Mouse (Mus musculus) neural tube, embryonic 12.5 days (tissue): ENCODE data around the gene Lyrm7. TPM values are rescaled to one million over a fixed set of nuclear protein-coding genes. Genes with fewer than 3 reads are reported as not detected.

Source experiments
- ATAC-seq: fragments of 200-750 bp; cut with Nextera tagmentation; 2 replicates; pipeline ENCODE4 v1.8.0; 2017; ENCODE audit warnings: low read depth, mild to moderate bottlenecking, moderate TSS enrichment, moderate library complexity; ENCODE audit not compliant: low FRiP score
- H3K27ac ChIP-seq: fragments of 300-500 bp; sonication (generic); 2 replicates; pipeline ENCODE4 v1.5.1; 2016
- H3K27me3 ChIP-seq: fragments of 300-500 bp; sonication (generic); replicated peaks from 2 replicates; pipeline ENCODE4 v1.6.1; 2016; ENCODE audit warnings: mild to moderate bottlenecking
- H3K36me3 ChIP-seq: fragments of 300-500 bp; sonication (generic); 2 replicates; pipeline ENCODE4 v1.6.1; 2016; ENCODE audit warnings: mild to moderate bottlenecking
- H3K4me1 ChIP-seq: fragments of 300-500 bp; sonication (generic); 2 replicates; pipeline ENCODE4 v1.6.1; 2016
- H3K4me2 ChIP-seq: fragments of 300-500 bp; sonication (generic); replicated peaks from 2 replicates; pipeline ENCODE4 v1.6.1; 2016; ENCODE audit warnings: mild to moderate bottlenecking
- H3K4me3 ChIP-seq: fragments of 300-500 bp; sonication (generic); 2 replicates; pipeline ENCODE4 v1.5.1; 2016
- H3K9ac ChIP-seq: fragments of 300-500 bp; sonication (generic); 2 replicates; pipeline ENCODE4 v1.6.1; 2016; ENCODE audit warnings: mild to moderate bottlenecking
- H3K9me3 ChIP-seq: fragments of 300-500 bp; sonication (generic); 2 replicates; pipeline ENCODE4 v1.6.1; 2016; ENCODE audit warnings: mild to moderate bottlenecking
- WGBS: fragments of 180-500 bp; shearing (Covaris S2); methylation state at CpG from one replicate; pipeline ENCODE4 v1.1.7; 2016; 5-methylcytosine and 5-hydroxymethylcytosine counted together
- polyA plus RNA-seq: library from polyadenylated mRNA; unstranded; fragments of >200 nt; fragmentation: Nextera tagmentation; extraction: Ambion mirVana; gene quantifications from 2 replicates; pipeline ENCODE4 v1.2.1, GENCODE M21; 2016

The Lyrm7 gene
- polyA plus RNA-seq, 1 experiment from 2014 or later: 7.4 TPM

DNA sequence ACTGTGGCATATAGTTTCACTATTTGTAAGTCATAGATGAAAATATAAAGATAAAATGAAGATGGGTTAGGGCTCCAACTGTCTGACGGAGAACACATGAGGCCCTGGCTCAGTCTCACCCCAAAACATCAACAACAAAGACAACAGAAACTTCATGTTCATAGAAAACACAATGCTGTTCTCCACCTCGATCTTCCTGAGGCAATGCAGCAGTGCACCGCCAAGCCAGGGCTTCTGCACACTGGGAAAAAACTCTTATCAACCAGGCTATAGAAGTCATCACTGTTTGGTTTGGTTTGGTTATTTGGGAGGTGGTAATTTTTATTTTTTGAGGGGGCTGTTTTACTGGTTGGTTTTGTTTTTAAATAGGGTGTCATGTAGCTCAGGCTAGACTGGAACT lies 76.3 kb downstream of the Lyrm7 start:
- Histone ChIP-seq H3K36me3 (0 out of 2 replicates have a peak, but pooled peaks cover 5% of the 10 kb centered on the region), H3K4me1 (peaks cover 23% of the 10 kb centered on the region), H3K9ac (no peak overlapping the region), H3K9me3 (no peaks in the 10 kb centered on the region), H3K4me2 (peak overlapping the region; percentile 18; the same call in 1 of the 2 replicates), H3K27me3 (no peaks in the 10 kb centered on the region), H3K27ac (no peak overlapping the region), H3K4me3 (no peak overlapping the region)
- 93% methylated on average over 3 of the region's 3 CpGs for WGBS
- no peak for ATAC-seq

DNA sequence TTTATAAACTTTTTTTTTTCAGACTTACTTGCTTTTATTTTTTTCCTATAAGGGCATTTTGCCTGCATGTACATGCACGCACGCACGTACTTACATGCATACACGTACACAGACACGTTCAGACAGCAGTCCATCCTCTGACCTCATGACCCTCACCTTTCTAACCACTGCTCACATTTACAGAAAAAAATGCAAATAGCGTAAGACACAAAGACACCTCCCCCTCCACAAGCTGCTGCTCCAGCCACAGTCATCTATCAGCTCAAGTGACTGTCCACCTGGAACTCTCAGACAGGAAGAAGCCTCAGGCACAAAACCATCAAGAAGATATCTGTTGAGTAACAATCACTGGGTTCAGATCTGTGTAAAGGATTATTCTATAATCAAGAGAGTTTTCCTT lies 78.5 kb downstream of the Lyrm7 start:
- Histone ChIP-seq H3K27me3 (no peaks in the 10 kb centered on the region), H3K36me3 (0 out of 2 replicates have a peak, but pooled peaks cover 5% of the 10 kb centered on the region), H3K27ac (no peak overlapping the region), H3K9ac (no peak overlapping the region), H3K9me3 (no peaks in the 10 kb centered on the region), H3K4me3 (no peak overlapping the region), H3K4me2 (no peak overlapping the region), H3K4me1 (peaks cover 33% of the 10 kb centered on the region)
- no peak for ATAC-seq
- WGBS: 80% methylated on average over 6 of the region's 6 CpGs

DNA sequence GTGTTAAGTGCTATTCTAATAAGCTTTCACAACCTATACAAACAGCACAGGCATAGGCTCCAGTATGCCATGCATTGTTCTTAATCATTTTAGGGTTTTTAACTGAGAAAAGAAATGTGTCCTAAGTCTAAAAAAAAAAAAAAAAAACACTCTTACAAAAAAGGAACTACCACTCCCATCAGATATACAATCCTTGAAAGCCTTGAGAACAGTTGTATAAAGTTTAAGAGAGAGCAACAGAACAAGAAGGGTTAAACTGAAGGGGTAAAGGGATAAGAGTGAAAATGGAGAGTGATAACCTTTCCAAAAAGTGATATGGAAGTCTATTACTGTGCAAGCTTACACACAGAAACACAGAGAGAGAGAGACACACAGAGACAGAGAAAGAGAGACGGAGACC lies 80.8 kb downstream of the Lyrm7 start:
- Histone ChIP-seq H3K36me3 (no peaks in the 10 kb centered on the region), H3K9me3 (no peaks in the 10 kb centered on the region), H3K27ac (no peak overlapping the region), H3K27me3 (no peaks in the 10 kb centered on the region), H3K4me2 (no peak overlapping the region), H3K9ac (no peak overlapping the region), H3K4me1 (peaks cover 23% of the 10 kb centered on the region), H3K4me3 (no peak overlapping the region)
- ATAC-seq: no peak
- WGBS: 87% methylated on average over 1 of the region's 1 CpGs

DNA sequence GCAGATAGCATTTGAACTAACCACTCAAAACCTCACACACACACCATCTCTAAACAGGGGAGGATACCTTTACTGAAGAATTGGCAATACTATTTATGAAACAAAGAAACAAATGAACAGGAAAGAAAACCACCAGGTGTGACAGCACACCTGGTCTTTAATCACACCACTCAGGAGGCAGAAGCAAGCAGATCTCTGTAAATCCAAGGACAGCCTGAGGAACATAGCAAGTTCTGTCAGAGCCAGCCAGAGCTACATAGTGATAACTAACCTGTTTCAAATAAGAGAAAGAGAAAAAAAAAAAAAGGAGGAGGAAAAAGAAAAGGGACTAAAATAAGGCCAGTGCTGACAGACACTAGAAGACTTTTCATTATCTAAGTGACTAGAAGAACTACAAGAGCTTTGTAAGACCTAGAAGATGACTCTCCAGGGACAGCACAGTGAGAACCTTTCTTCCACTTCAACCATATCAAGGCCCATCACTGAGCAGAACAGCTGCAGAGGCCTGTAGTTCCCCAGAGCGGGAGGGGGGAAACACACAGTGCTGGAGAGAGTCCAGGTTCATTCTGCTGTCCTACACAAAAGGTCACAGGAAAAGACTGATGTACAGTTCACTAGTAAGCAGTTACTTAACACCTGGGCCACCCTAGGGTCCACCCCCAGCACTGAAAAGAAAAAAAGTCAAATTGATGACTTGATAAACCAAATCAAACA lies 82.4 kb downstream of the Lyrm7 start:
- Histone ChIP-seq H3K9me3 (no peaks in the 10 kb centered on the region), H3K4me1 (peaks cover 17% of the 10 kb centered on the region), H3K27ac (no peak overlapping the region), H3K4me2 (no peak overlapping the region), H3K9ac (no peak overlapping the region), H3K4me3 (no peak overlapping the region), H3K27me3 (no peaks in the 10 kb centered on the region), H3K36me3 (no peaks in the 10 kb centered on the region)
- ATAC-seq: no peak
- 76% methylated on average over 1 of the region's 1 CpGs for WGBS

DNA sequence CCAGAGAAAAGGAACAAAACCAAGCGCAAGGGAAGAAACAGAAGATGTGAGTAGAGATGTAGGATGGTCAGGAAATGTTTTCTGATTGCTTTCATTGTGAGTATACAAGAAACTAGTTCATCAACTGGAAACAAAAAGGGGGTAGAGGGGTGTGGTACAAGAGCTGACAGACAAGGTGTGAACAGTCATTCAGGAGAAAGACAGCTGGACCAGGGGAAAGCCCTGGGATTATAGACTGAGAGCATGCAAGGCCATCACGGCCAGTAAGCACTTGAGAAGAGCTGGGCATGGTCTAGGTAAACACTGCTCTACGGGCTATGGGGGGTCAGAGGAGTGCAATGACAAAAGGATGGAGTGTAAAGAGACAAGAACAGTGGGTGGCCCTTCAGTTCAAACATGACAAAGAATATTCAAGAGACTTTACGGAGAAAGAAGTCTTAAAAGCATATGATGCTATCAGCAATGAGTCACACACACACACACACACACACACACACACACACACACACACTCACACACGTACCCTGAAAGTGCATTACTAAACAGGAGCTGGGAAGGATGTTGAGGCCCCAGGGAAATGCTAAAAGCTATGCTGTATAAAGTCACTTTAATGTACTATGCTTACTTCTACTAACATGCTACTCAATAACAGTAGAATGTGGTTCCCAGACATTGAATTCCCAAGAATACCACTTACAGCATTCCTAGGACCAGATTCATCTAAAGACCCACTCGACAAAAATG lies 83.2 kb downstream of the Lyrm7 start:
- H3K36me3 ChIP-seq: no peaks in the 10 kb centered on the region
- no peak for ATAC-seq
- H3K4me2 ChIP-seq: no peak overlapping the region
- H3K9ac ChIP-seq: no peak overlapping the region
- no peaks in the 10 kb centered on the region for H3K27me3 ChIP-seq
- H3K27ac ChIP-seq: no peak overlapping the region
- 77% methylated on average over 6 of the region's 6 CpGs for WGBS
- H3K9me3 ChIP-seq: no peaks in the 10 kb centered on the region
- H3K4me1 ChIP-seq: peaks cover 17% of the 10 kb centered on the region
- H3K4me3 ChIP-seq: no peak overlapping the region

Other genes with a start within 250 kb of the Lyrm7 start
- gene Cdc42se2, start 73.2 kb downstream of the Lyrm7 start, polyA plus RNA-seq: 184 and 186 TPM in 2 replicates
- 653 and 677 TPM in 2 replicates for gene Hint1, start 5.5 kb upstream of the Lyrm7 start, polyA plus RNA-seq
- gene Gpx3, start 41.5 kb upstream of the Lyrm7 start, polyA plus RNA-seq: 76.7 and 80.3 TPM in 2 replicates
- gene Tnip1, start 102.0 kb upstream of the Lyrm7 start, polyA plus RNA-seq: 16.3 and 16.9 TPM in 2 replicates
- gene Anxa6, start 172.5 kb upstream of the Lyrm7 start, polyA plus RNA-seq: 91.8 and 93.2 TPM in 2 replicates
- gene Ccdc69, start 217.2 kb upstream of the Lyrm7 start, polyA plus RNA-seq: 0.28 and 0.41 TPM in 2 replicates
- 14.0 and 15.2 TPM in 2 replicates for gene Gm2a, start 237.2 kb upstream of the Lyrm7 start, polyA plus RNA-seq